Mouse (Mus musculus) cerebellum, postnatal 4 days (tissue): ENCODE measurements around the gene Gamt.
A peak's percentile ranks its signal among the peaks of the same experiment; 100 is the strongest.

Source experiments
- DNase-seq, 2 experiments: peaks; one replicate each; pipeline ENCODE4 v3.0.0; 2022; ENCODE audit warnings: low spot score in 2 of 2, mixed read lengths in 1 of 2

The Gamt gene

GRCm38 (mm10) chr10:80260642-80261584 is at the start of gene Gamt, which contains the start of gene Dazap1:
Gene Gamt, minus strand, starts transcription at chr10:80261012.
Gene Dazap1, plus strand, starts transcription at chr10:80261486.
- DNase-seq: peak; percentile 82 to 96

DNA sequence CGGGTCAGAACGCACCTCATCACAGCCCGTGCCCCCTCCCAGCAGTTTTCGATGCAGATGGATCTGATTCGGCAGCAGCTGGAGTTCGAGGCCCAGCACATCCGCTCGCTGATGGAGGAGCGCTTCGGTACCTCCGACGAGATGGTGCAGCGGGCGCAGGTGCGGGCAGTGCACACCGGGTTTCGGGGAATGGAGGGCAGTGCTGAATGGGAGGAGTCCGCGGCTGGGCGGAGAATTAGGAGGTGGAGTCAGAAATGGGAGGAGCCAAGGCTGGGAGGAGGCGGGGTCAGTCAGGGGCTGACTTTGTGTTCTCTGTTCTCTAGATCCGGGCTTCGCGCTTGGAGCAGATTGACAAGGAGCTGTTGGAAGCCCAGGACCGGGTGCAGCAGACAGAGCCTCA is 44.0 kb upstream of the Gamt start:
- no peak for DNase-seq

DNA sequence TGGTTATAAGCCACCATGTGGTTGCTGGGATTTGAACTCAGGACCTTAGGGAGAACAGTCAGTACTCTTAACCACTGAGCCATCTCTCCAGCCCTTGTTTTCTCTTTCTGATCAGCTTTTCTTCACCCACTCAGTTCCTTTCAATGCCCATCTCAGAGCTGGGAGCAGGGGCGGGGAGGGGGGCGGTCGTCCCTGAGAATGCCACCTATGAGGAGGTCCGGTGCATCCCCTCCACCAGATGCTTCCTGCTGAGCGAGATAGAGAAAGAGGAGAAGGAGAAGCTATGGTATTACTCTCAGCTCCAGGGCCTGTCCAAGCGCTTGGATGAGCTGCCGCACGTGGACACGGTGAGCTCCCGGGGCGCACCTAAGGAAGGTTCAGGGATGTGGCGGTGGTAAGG is 43.6 kb upstream of the Gamt start:
- no peak for DNase-seq

DNA sequence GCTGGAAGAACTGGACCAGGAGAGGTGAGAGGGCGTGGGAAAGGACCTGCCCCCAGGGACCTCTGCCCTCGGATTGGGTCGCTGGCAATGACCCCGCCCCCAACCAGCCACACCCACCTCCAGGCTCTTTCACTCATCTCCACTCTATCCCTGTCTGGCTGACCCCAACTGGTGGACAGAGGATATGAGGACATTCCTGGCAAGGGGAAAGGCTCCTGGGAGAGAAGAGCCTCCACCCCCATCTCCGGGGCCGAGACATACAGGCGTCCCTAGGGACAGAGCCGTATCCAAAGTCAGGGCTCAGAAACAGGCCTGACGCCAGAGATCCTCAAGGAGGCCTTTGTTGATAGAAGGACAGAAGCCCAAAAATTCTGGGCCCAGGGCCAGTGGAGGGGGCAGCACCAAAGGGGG is 41.7 kb upstream of the Gamt start:
- DNase-seq: peak in 1 of 2 experiments; percentile 74

DNA sequence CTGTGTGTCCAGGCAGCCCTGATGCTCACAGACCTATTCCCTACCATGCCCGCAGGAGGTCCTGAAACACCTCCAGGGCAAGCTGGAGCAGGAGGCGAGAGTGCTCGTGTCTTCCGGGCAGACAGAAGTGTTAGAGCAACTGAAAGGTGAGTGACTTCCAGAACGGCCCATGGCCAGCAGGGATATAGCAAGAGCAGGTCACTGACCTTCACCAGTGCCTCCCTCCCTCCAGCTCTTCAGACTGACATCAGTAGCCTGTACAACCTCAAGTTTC is 41.2 kb upstream of the Gamt start:
- no peak for DNase-seq

DNA sequence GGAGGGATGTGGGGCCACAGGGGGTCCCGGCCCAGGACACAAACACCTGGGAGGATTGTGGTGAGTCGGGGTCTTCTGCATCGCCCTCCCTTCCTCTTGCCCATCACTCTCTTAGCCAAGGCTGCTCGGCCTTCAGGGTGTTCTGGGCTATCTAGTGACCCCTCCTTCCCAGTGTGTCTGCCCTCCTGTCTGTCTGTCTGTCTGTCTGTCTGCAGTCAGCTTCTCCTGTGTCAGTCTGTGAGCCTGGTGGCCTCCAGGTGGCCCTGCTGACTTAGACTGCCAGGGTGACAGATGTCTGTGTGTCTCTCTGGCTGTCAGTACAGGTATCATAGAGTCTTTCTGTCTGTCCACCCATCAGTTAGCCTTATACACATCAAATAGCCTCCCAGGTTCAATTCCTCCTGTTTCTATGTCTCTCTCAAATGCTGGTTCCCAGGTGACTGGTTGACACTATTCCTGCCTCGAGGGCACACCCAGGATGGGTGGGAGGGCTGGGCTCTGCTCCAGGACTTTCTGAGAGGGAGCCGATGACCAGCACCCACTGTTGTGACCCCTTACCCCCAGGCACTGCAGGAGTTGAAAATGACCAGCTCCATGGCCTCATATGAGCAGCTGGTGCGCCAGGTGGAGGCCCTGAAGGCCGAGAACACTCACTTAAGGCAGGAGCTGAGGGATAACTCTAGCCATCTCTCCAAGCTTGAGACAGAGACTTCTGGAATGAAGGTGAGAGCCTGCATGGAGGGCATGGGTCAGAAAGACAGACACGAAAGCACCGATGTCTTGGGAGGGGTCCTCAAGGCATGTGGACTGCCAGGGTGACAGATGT is 40.7 kb upstream of the Gamt start:
- DNase-seq: no peak

GRCm38 (mm10) chr10:80300672-80301181 is 39.9 kb upstream of the Gamt start:
- DNase-seq: peak in 1 of 2 experiments; percentile 68

DNA sequence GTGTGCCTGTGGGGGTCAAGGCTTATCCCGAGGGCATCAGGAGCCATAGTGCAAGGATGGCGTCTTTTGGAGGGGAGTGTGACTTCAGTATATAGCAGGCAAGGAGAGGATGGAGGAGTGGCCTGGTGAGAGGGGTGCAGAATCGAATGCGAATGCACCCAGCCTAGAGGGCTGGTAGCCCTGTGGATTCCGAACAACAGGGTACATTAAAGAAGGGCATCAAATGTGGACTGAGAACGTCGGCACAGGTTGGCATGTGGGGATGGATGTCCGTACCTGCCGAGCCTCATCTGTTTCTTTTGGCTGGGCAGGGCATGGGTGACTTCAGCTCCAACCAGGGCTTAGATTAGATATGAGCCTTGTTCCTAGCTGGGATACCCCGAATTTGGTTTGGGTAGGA is 39.0 kb upstream of the Gamt start:
- DNase-seq: no peak

DNA sequence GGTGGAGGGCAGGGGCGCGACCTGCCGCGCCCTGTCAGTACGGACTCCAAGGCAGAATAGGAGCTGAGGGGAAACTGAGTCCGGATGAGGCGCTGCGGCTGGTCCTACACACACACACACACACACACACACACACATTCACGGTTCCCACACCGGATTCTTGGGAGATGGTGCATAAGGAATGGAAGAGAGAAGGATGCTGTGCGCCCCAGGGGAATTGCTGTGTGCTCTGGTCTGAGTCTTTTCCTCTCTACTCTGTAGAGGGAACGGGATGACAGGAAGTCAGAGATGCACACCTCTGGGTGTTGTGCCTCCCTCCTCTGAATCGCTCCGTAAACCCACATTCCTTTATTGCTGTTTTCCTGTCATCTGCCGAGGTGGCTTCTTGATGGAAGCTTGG is 38.5 kb upstream of the Gamt start:
- DNase-seq: no peak

- peak; percentile 94 to 95 for DNase-seq
Observed at GRCm38 (mm10) chr10:80298571-80299281, 37.9 kb upstream of the Gamt start.

DNA sequence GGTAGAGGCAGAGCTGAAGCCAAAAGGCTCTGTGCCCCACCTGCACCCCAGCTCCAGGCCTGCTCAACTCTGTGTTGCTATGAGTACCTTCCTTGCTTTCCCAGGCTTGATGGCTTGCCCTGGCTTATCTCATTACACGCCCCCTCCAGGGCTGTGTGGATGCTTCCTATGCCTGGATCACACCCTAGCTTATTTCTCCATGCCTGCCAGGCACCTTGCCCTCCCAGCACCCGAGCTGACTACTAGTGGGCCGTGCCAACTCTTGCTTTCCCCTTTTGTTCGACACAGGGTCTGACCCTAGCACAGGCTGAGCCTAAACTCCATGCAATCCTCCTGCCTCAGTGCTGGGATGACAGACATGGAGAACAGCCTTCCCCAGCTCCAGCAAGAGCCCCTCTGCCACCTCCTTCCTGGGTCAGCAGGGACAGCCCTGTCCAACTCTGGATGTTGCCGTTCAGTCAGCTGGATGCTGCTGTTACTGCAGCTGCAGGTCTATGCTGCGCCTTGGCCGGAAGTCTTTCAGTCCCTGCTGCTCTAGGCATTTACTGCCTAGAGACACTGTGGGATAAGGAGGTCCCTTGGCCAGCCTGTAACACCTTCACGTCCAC is 36.8 kb upstream of the Gamt start:
- no peak for DNase-seq

DNA sequence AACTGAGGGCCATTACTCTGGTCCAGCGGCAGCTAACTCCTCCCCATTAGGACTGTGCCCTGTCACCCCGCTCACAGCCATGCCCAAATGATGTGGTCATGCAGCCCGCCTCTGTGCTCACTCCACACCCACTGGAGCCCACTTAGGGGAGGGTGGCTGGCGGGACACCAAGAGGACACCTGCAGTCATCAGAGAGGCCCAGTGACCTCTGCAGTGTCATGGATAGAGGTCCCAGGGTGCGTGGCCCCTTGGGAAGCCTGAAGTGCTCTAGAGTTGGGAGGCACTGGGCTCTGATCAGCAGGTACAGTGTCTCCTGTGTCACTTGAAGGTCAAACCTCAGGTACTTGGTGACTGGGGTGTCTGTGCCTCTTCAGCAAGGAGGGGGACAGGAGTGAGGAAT is 36.0 kb upstream of the Gamt start:
- no peak for DNase-seq

- peak in 1 of 2 experiments; percentile 64 for DNase-seq
Observed at GRCm38 (mm10) chr10:80295618-80296425, 35.0 kb upstream of the Gamt start, which contains the start of gene Apc2. Gene Apc2, plus strand, starts transcription at chr10:80295977.

GRCm38 (mm10) chr10:80294788-80295303 is 34.0 kb upstream of the Gamt start:
- DNase-seq: no peak

DNA sequence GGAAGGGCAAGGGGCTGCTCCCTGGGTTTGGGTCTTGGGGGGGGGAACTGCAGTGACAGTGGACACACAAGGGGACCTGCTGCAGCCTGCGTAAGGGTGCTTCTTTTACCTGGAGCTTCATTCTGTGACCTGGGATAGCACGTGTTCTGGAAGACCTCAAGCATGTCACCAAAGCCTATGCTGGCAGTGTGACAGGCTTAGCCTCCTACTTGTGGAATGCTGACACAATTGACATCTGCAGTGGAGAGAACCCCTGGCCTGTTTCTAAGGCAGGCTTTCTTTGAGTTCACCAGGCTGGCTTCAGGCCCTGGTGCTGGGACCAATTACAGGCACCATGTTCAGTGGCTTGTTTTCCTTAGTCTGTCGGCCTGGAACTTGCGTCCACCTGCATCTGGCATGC is 33.5 kb upstream of the Gamt start:
- no peak for DNase-seq

GRCm38 (mm10) chr10:80293325-80293724 is 32.5 kb upstream of the Gamt start:
- no peak for DNase-seq

GRCm38 (mm10) chr10:80292251-80293146 is 31.7 kb upstream of the Gamt start, which contains the start of gene Rps15:
Gene Rps15, plus strand, starts transcription at chr10:80292453.
- peak; percentile 88 to 96 for DNase-seq

DNA sequence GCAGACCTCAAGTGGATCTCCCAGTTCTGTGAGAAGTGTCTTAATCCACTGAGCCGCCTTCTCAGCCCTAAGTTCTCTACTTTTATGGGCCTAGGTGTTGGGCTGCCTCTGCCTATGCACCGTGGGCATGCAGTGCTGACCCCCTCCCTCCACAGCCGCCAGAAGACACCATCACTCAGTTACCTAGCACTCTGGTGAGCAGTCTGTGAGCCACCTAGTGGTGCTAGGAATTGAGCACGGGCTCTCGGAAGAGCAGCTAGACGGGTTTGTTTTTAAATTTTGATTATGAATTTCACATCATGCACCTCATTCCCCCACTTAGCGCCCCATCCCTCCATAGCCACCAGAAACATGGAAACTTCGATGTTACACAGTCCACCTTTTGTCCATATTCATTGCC is 27.8 kb upstream of the Gamt start:
- no peak for DNase-seq

GRCm38 (mm10) chr10:80288097-80288496 is 27.3 kb upstream of the Gamt start:
- DNase-seq: no peak
